Mouse (Mus musculus) spleen, postnatal 4 days (tissue): ENCODE results near the gene Tff2.
A peak's percentile ranks its signal among the peaks of the same experiment; 100 is the strongest.

ENCODE experiments used
- DNase-seq, 2 experiments: peaks; one replicate each; pipeline ENCODE4 v3.0.0; 2022; ENCODE audit warnings: low spot score in 2 of 2

The Tff2 gene

GRCm38 (mm10) chr17:31144040-31145037, at the start of gene Tff2:
Tff2 (minus strand) TSS chr17:31144282.
- no peak for DNase-seq

DNA sequence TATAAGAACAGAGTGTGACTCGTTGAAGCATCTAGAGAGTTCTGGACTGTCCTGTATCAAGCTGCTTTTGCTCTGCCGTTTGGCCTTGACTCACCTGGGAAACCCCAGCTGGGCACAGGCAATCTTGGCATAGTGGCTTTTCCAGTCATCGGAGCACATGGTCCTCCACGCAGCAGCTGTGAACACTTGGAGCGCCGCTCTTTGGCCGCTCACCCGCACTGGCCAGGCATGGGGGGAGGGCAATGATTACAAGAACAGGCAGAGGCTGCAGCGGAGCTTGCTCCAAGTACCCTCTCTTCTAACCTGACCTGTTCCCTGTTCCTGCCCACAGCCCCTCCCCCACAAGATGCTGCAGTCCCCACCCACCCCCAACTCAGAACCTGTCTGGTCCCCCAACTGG, 49.3 kb upstream of the Tff2 start:
- DNase-seq, result no peak

GRCm38 (mm10) chr17:31192663-31193062, 48.6 kb upstream of the Tff2 start:
- no peak for DNase-seq

DNA sequence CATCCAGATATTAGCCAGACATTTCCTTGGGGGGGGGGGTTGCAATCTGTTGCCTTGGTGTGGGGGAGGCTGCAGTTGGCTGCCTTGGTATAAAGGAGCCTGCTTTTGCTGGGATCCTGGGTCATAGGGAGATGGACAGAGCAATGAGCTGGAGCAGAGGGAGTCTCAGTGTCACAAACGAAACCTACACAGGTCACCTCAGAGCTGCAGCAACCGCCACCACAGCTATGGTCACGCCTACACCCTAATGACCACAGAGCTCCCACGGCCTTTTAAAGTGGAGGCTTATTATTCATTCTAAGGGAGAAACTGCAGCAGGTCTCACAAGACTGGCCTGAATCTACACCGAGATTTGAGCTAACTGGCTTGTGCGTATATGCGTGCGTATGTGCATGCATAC, 47.7 kb upstream of the Tff2 start:
- DNase-seq, result no peak

DNA sequence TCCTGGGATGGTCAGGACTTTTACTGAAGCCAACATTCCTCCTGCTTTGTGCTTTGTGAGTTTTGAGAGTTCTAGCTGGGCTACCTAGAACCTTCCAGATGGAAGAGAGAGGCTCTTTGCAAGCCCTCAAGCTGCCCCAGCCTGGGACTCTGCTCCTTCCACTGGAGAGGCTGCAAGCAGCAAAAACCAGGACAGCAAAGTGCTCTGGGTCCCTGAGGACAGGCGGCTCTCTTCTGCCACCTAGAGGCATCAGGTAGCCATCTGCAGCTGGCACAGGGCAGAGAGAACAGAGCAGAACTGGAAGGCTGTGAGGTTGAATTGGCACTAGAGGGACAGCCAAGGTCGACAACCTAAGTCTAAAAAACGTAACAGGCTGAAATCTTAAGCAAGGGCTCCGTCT, 43.3 kb upstream of the Tff2 start:
- DNase-seq, result peak; percentile 67 to 86

DNA sequence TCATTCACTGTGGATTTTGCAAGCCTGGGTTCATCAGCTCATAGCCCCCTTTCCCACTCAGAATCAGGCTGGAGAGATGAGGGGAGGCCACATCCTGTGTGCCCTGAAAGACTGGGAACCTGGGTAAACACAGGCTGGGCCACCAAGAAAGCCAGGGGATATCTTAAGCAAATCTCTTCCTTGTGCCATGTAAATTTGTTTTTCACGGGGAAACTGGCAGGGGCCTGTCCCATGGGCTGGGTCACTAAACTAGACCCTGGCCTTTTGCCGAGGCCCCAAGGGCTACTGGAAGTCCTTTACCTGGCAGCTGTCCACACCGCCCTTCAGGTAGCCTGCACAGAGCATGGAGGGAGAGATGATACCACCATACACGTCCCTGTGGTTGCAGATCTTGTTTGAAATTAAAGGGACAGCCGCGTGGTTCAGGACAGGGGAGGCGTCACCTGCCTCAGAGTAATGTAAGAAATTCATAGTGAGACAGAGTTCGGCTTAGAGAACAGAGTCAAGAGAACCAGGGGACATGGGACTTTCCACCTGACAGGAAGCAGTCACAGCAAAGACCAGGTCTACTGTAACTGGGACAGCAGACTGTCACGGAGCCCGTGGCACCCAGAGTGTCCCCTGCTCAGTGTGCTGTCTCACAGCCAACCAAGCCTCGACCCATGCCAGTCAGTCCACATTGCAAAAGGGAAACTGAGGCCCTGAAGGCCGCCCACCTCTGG, 40.3 kb upstream of the Tff2 start:
- no peak for DNase-seq

DNA sequence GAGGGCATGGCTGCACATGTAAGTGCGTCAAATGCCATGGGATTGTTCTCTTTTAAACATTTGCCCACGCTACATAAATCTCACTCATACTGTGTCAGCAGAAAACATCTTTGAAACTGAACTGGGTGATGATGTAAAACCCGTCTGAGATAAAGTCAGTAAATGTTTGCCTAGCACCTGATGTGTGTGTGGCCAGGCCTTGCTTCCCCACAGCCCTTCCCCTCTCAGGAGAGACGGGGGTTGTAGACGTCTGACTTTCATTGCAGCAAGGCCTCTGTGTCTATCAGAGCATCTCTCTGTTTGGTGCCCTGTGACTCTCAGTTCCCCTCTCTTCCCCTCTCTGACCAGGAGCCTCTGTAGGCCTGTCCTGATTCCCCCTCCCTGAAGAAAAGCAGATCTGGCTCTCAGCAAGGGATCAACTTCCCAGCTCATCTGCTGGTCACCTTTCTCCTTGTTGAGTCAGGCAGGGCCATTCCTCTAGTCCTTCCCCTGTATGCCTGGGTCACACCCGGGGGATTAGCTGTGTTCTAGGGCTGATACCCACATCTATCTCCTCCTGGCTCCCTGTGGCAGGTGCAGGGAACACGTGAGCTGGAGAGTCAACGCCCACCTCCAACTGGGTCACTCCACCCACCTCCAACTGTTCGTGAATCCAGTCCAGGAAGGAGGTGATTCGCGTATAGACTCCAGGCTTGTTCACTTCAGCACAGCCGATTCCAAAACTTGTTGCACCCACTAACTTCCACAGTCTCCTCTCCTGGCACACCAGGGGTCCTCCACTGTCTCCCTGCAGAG, 39.3 kb upstream of the Tff2 start:
- DNase-seq, result no peak

DNA sequence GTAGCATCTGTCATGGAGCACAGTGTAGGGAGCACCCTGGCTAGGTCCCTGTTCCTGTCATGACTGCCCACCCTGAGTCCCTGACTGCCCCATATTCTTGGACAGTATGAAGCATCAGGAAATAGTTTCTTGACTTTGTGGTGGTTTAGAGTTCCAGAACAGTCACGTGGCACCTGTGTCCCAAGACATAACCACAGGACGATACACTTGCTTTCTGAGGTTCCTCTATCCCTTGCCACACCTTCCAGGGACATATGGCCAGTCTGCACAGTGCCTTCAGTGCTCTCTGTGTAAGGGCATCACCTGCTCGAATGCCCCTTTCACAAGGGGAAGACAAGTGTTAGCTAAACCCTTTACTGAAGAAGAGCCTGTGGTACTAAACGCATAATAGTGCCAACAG, 37.4 kb upstream of the Tff2 start:
- no peak for DNase-seq

- DNase-seq, result no peak
These were observed 32.2 kb upstream of the Tff2 start for GRCm38 (mm10) chr17:31176321-31176720.

DNA sequence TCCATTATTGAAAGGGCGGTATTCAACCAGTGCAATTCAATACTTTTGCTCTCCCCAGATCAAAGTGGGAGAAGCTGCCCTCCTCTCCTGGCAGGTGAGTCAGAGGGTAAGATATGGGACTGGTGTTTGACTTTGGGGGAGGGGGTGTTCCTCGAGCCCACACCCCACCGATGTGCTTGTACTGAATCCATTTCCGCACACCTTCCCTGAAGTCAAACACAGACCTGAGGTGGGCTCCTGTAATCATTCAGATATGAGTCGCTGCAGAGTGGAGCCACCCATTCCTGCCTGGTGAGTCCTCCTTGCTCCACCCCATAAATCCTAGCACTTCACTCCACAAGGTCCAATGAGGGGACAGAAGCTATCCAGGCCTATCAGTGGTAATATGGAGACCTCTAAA, 25.7 kb upstream of the Tff2 start:
- DNase-seq, result no peak

- no peak for DNase-seq
These were observed 21.0 kb upstream of the Tff2 start, which contains the start of gene Tff1 for GRCm38 (mm10) chr17:31165127-31165526. Tff1 (minus strand) TSS chr17:31165277.

DNA sequence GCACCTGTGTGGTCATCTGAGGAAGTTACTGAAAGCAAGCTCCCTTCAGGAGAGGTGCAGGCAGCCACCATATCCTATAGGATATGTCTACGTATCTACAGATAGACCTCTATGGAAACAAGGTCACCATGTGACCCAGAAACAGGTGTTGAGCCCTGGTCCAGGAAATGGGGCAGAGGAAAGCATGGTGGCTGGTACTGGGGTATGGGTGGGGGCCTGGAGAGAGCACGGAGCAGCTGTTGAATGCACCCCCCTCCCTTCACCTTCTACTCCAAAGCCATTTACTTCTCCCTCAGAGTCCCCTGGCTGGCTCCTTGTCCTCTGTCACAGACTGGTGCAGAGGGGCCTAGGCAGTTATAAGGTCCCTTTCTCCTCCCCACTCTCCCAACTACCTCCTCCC, 19.7 kb upstream of the Tff2 start:
- DNase-seq, result no peak

DNA sequence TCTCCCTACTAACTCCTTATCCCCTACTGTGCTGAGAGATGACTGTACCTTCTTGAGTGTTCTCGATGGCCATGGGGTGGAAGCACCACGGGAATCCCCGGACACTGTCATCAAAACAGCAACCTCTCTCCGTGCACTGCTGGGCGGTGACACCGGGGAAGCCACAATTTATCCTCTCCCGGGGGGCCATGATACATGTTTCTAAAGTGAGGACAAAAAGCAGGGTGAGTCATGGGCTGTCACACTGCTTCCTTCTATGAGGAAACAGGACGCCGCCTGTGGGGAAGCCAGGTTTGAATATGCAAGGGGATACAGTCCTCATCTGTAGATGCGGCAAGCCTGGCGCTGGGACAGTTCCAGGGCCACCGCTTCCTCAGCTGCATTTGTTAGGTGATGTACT, 18.5 kb upstream of the Tff2 start:
- DNase-seq, result no peak

DNA sequence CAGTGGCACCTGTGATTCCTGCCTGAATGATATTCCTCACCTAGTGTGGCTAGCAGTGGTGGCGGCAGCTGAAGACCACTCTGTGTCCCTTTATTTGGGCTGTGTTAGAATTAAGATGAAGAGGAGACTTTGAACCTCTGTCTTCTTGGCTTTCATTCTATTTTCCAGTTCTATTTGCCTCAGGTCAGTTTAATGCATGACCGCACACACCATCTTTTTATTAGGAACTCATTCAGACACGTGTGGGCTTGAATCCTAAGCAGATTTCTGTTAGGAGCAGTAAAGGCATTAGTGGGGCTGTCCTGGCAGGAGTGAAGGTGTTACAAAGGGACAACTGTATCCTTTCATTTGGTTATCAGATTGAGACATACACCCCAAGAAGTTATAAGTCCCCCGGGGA, 16.2 kb upstream of the Tff2 start:
- no peak for DNase-seq

DNA sequence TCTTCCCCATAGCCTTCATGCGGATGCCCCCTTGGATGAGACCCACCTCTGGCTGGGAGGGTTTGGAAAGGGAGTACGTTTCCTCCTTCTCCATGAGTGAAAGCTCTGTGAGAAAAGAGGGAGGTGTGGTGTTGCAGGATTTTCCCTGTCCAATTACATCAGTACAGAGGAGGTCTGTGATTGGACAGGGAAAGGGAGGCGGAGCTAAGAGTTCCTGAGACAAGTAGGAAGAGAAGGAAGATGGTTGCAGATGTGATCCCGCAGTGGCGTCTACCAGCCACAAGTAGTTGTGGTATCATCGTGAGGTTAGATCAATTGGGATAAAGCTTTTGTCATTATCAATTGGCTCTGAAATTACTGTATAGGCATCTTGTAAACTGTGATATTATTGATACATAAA, 13.8 kb upstream of the Tff2 start:
- no peak for DNase-seq

DNA sequence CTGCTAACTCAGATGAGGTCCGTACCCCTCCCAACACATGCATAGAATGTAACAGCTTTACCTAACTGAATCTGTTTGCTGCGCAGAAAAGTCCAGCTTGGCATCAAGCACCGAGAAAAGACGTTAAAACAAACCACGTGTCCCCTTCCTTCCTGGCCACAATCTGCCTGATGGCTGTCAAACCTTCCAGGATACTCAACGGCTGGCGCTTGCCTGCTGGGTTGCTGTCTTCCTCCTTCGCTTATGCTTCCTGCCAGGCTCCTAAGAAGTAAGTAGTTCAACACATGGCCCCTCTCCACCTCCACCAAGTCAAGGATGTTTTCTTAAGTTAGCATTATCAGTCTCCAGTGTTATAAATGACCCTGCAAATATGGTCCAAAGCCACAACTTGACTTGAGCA, 9.7 kb upstream of the Tff2 start:
- no peak for DNase-seq

GRCm38 (mm10) chr17:31152966-31153499, 9.0 kb upstream of the Tff2 start:
- no peak for DNase-seq

DNA sequence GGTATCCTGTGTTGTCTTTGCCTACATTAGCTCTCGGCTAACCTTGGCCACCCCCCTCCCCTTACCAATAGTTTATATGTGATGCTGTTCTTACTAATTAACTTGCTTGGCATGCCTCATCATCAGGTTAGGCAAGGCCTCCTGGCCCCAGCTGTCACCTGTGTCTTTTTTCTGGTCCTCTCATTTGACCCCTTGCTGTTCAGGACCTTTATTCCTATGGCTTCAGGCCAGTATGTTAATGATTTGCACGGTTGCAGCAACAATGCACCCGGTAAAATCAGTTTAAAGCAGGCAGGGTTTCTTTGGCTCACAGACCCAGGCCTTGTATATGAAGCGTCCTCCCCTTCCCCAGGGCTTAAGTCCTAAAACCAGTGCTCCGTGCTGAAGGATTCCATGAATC, 8.4 kb upstream of the Tff2 start:
- no peak for DNase-seq

DNA sequence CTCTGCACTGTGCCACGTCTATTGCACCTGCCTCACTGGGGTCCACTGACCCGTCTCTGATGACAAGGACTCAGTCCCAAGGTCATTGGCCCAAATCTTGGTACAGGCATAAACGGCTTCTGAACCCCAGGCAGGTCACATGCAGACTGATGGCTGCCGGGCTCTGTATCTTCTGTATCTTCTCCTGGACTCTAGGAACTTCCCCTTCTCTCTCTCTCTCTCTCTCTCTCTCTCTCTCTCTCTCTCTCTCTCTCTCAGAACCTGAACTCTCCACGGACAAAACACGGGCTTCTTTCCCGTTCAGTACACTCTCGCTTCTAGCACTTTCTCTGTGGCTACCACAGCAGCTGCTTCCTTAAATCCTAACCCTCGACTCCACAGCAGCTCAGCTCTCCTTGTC, 1.9 kb upstream of the Tff2 start:
- DNase-seq, result no peak

- DNase-seq, result no peak
These were observed 2.0 kb downstream of the Tff2 start for GRCm38 (mm10) chr17:31142116-31142515.

DNA sequence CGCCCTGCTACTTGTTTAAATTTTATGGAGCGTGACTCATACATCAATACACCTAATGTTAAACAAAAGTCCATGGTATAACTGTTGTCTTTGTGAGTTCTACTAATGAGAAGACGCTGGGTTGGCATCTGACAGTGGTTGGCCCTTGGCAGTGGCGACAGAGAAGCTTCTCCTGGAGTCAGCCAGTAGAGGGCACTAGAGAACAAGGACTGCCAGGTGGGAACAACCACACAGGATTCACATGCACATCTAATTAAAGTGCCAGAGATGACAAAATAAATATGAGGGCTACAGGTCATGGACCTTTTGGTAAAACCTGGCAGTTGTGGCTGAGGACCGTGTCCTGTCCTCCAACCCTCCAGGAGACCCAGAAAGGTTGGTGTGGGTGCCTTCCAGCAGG, 5.7 kb downstream of the Tff2 start:
- DNase-seq, result peak; percentile 58 to 78

DNA sequence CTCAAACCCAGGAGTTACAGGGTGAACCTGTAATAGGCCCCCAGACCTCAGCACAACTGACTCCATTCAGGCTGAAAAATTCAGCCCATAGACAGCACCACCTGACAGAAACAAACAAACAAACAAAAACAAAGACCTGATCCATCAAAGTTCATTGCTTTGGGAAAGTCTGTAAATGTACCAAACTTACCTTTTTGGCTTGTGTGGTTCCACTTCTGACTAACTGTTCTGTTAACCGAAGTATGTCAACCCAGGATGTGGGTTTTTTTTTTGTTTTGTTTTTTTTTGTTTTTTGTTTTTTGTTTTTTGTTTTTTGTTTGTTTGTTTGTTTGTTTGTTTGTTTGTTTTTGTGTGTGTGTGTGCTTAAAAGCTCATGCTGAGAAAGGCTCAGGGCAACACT, 7.3 kb downstream of the Tff2 start:
- DNase-seq, result no peak
